Mouse (Mus musculus) forebrain, embryonic 12.5 days (tissue): ENCODE results near the gene Thap4. TPM values are rescaled to one million over a fixed set of nuclear protein-coding genes. Genes with fewer than 3 reads are reported as not detected.
"Not testable (repeated sequence)": the region's sequence is repeated elsewhere in the genome, so short reads cannot be mapped to it uniquely, and the experiment has no call there.

Experiments used
- ATAC-seq: fragments of 200-750 bp; cut with Nextera tagmentation; 2 replicates; pipeline ENCODE4 v1.8.0; 2017; ENCODE audit warnings: moderate TSS enrichment; ENCODE audit not compliant: low FRiP score
- H3K27ac ChIP-seq: fragments of 300-500 bp; sonication (generic); 2 replicates; pipeline ENCODE4 v1.5.1; 2016; ENCODE audit warnings: mild to moderate bottlenecking
- H3K27me3 ChIP-seq: fragments of 300-500 bp; sonication (generic); 2 replicates; pipeline ENCODE4 v1.6.1; 2016; ENCODE audit warnings: mild to moderate bottlenecking
- H3K36me3 ChIP-seq: fragments of 300-500 bp; sonication (generic); replicated peaks from 2 replicates; pipeline ENCODE4 v1.6.1; 2016; ENCODE audit warnings: mild to moderate bottlenecking
- H3K4me1 ChIP-seq: fragments of 300-500 bp; sonication (generic); 2 replicates; pipeline ENCODE4 v1.6.1; 2016
- H3K4me2 ChIP-seq: fragments of 300-500 bp; sonication (generic); 2 replicates; pipeline ENCODE4 v1.6.1; 2016; ENCODE audit warnings: mild to moderate bottlenecking, moderate library complexity
- H3K4me3 ChIP-seq: fragments of 300-500 bp; sonication (generic); replicated peaks from 2 replicates; pipeline ENCODE4 v1.5.1; 2016; ENCODE audit warnings: mild to moderate bottlenecking
- H3K9ac ChIP-seq: fragments of 300-500 bp; sonication (generic); 2 replicates; pipeline ENCODE4 v1.6.1; 2016; ENCODE audit warnings: mild to moderate bottlenecking
- H3K9me3 ChIP-seq: fragments of 300-500 bp; sonication (generic); 2 replicates; pipeline ENCODE4 v1.6.1; 2016
- WGBS: fragments of 180-500 bp; shearing (Covaris S2); methylation state at CpG from one replicate; pipeline ENCODE4 v1.1.7; 2016; 5-methylcytosine and 5-hydroxymethylcytosine counted together
- polyA plus RNA-seq: library from polyadenylated mRNA; unstranded; fragments of >200 nt; fragmentation: Nextera tagmentation; extraction: Ambion mirVana; gene quantifications from 2 replicates; pipeline ENCODE4 v1.2.1, GENCODE M21; 2016

The Thap4 gene
- polyA plus RNA-seq, 1 experiment from 2014 or later = 36.7 TPM

GRCm38 (mm10) chr1:93685401-93686244, 69.0 kb downstream of the Thap4 start, which contains the start of gene Bok:
Gene Bok (plus strand): TSS chr1:93685660.
- H3K4me2 ChIP-seq = peak within 1 kb of the TSS; percentile 75
- H3K4me1 ChIP-seq = peaks cover 17% of the 10 kb centered on the region
- H3K36me3 ChIP-seq = peaks cover 4% of the 10 kb centered on the region; the same call in 1 of the 2 replicates
- no peaks in the 10 kb centered on the region for H3K9me3 ChIP-seq
- peak within 1 kb of the TSS; percentile 61 for H3K4me3 ChIP-seq
- peaks cover 26% of the 10 kb centered on the region for H3K27me3 ChIP-seq
- peak; percentile 75 for ATAC-seq
- WGBS = under 1% methylated on average over 78 of the region's 78 CpGs
- H3K9ac ChIP-seq = peak within 1 kb of the TSS; percentile 69
- H3K27ac ChIP-seq = peak within 1 kb of the TSS; percentile 71

- H3K36me3 ChIP-seq = no peaks in the 10 kb centered on the region
- H3K9ac ChIP-seq = no peak overlapping the region
- WGBS = 83% methylated on average over 7 of the region's 7 CpGs
These were observed 74.6 kb downstream of the Thap4 start for GRCm38 (mm10) chr1:93679889-93680568.

GRCm38 (mm10) chr1:93678386-93678785, 76.3 kb downstream of the Thap4 start:
- WGBS = 73% methylated on average over 2 of the region's 2 CpGs
- no peak overlapping the region for H3K4me3 ChIP-seq

More at GRCm38 (mm10) chr1:93679889-93680568, 74.6 kb downstream of the Thap4 start:
- Histone ChIP-seq H3K27ac (no peak overlapping the region), H3K4me3 (no peak overlapping the region), H3K9me3 (no peaks in the 10 kb centered on the region), H3K4me2 (no peak overlapping the region), H3K27me3 (peaks cover 13% of the 10 kb centered on the region), H3K4me1 (no peaks in the 10 kb centered on the region)
- ATAC-seq = no peak

GRCm38 (mm10) chr1:93672682-93673081, 82.0 kb downstream of the Thap4 start:
- ATAC-seq = no peak
- H3K27ac ChIP-seq = no peak overlapping the region
- no peak overlapping the region for H3K4me3 ChIP-seq
- no peaks in the 10 kb centered on the region for H3K9me3 ChIP-seq
- no peak overlapping the region for H3K9ac ChIP-seq
- no peak overlapping the region for H3K4me2 ChIP-seq
- no peaks in the 10 kb centered on the region for H3K27me3 ChIP-seq
- H3K36me3 ChIP-seq = no peaks in the 10 kb centered on the region
- H3K4me1 ChIP-seq = peaks cover 11% of the 10 kb centered on the region; the same call in 1 of the 2 replicates
- WGBS = 96% methylated on average over 5 of the region's 5 CpGs

More at GRCm38 (mm10) chr1:93678386-93678785, 76.3 kb downstream of the Thap4 start:
- H3K4me1 ChIP-seq = no peaks in the 10 kb centered on the region
- H3K36me3 ChIP-seq = no peaks in the 10 kb centered on the region
- no peak for ATAC-seq
- H3K4me2 ChIP-seq = no peak overlapping the region
- H3K27ac ChIP-seq = no peak overlapping the region
- H3K9me3 ChIP-seq = no peaks in the 10 kb centered on the region
- 0 out of 2 replicates have a peak, but pooled peaks cover 3% of the 10 kb centered on the region for H3K27me3 ChIP-seq
- H3K9ac ChIP-seq = no peak overlapping the region

GRCm38 (mm10) chr1:93669941-93670340, 84.7 kb downstream of the Thap4 start:
- H3K9ac ChIP-seq = no peak overlapping the region
- ATAC-seq = no peak
- H3K36me3 ChIP-seq = no peaks in the 10 kb centered on the region
- H3K9me3 ChIP-seq = no peaks in the 10 kb centered on the region
- H3K4me2 ChIP-seq = no peak overlapping the region
- no peak overlapping the region for H3K4me3 ChIP-seq
- H3K27ac ChIP-seq = no peak overlapping the region
- no peaks in the 10 kb centered on the region for H3K27me3 ChIP-seq
- H3K4me1 ChIP-seq = peaks cover 11% of the 10 kb centered on the region; the same call in 1 of the 2 replicates

GRCm38 (mm10) chr1:93668791-93669548, 85.7 kb downstream of the Thap4 start:
- peak; percentile 85 for ATAC-seq
- WGBS = 10% methylated on average over 17 of the region's 17 CpGs
- Histone ChIP-seq H3K4me3 (peak overlapping the region; percentile 37), H3K27ac (peak overlapping the region; percentile 36; the same call in 1 of the 2 replicates), H3K4me1 (peaks cover 11% of the 10 kb centered on the region; the same call in 1 of the 2 replicates), H3K9me3 (no peaks in the 10 kb centered on the region), H3K9ac (peak overlapping the region; percentile 49), H3K4me2 (peak overlapping the region; percentile 61), H3K36me3 (no peaks in the 10 kb centered on the region), H3K27me3 (no peaks in the 10 kb centered on the region)

- Histone ChIP-seq H3K4me2 (no peak overlapping the region), H3K36me3 (no peaks in the 10 kb centered on the region), H3K4me3 (no peak overlapping the region), H3K9me3 (no peaks in the 10 kb centered on the region), H3K4me1 (peaks cover 11% of the 10 kb centered on the region; the same call in 1 of the 2 replicates), H3K27ac (no peak overlapping the region), H3K27me3 (no peaks in the 10 kb centered on the region), H3K9ac (no peak overlapping the region)
- ATAC-seq = no peak
- 28% methylated on average over 13 of the region's 13 CpGs for WGBS
These were observed 86.8 kb downstream of the Thap4 start for GRCm38 (mm10) chr1:93667760-93668400.

- not testable (repeated sequence) for H3K4me3 ChIP-seq, H3K27ac ChIP-seq, H3K36me3 ChIP-seq, H3K9me3 ChIP-seq, H3K4me2 ChIP-seq, ATAC-seq, H3K4me1 ChIP-seq, H3K27me3 ChIP-seq, H3K9ac ChIP-seq
These were observed 96.1 kb downstream of the Thap4 start, which contains the start of gene Stk25 for GRCm38 (mm10) chr1:93658559-93658958. Gene Stk25 (minus strand): TSS chr1:93658659.

GRCm38 (mm10) chr1:93657025-93657360, 97.7 kb downstream of the Thap4 start:
- H3K9me3 ChIP-seq = no peaks in the 10 kb centered on the region
- no peaks in the 10 kb centered on the region for H3K27me3 ChIP-seq
- no peaks in the 10 kb centered on the region for H3K4me1 ChIP-seq
- H3K9ac ChIP-seq = no peak overlapping the region
- WGBS = 85% methylated on average over 5 of the region's 5 CpGs
- ATAC-seq = no peak
- H3K27ac ChIP-seq = no peak overlapping the region
- no peak overlapping the region for H3K4me2 ChIP-seq
- H3K4me3 ChIP-seq = no peak overlapping the region
- no peaks in the 10 kb centered on the region for H3K36me3 ChIP-seq

- no peak overlapping the region for H3K4me3 ChIP-seq
- no peak overlapping the region for H3K9ac ChIP-seq
- no peak overlapping the region for H3K27ac ChIP-seq
- no peaks in the 10 kb centered on the region for H3K36me3 ChIP-seq
- H3K27me3 ChIP-seq = no peaks in the 10 kb centered on the region
- H3K4me1 ChIP-seq = no peaks in the 10 kb centered on the region
- 82% methylated on average over 7 of the region's 7 CpGs for WGBS
- H3K4me2 ChIP-seq = no peak overlapping the region
- H3K9me3 ChIP-seq = no peaks in the 10 kb centered on the region
- ATAC-seq = no peak
These were observed 98.2 kb downstream of the Thap4 start for GRCm38 (mm10) chr1:93656325-93657024.

GRCm38 (mm10) chr1:93654798-93655197, 99.9 kb downstream of the Thap4 start:
- 81% methylated on average over 2 of the region's 2 CpGs for WGBS
- no peak overlapping the region for H3K9ac ChIP-seq
- H3K36me3 ChIP-seq = no peaks in the 10 kb centered on the region
- ATAC-seq = no peak
- no peak overlapping the region for H3K27ac ChIP-seq
- no peaks in the 10 kb centered on the region for H3K4me1 ChIP-seq
- no peaks in the 10 kb centered on the region for H3K27me3 ChIP-seq
- no peaks in the 10 kb centered on the region for H3K9me3 ChIP-seq
- H3K4me2 ChIP-seq = no peak overlapping the region
- no peak overlapping the region for H3K4me3 ChIP-seq
